Mouse (Mus musculus) stomach, embryonic 15.5 days (tissue): ENCODE data around the gene Hoxd9. TPM values are rescaled to one million over a fixed set of nuclear protein-coding genes. Genes with fewer than 3 reads are reported as not detected.

ENCODE experiments used
- ATAC-seq: fragments of 200-750 bp; cut with Nextera tagmentation; 2 replicates; pipeline ENCODE4 v1.8.0; 2017; ENCODE audit warnings: low read depth, moderate number of reproducible peaks, moderate TSS enrichment; ENCODE audit not compliant: insufficient read depth, low FRiP score
- H3K27ac ChIP-seq: fragments of 300-500 bp; sonication (generic); 2 replicates; pipeline ENCODE4 v1.5.1; 2015; ENCODE audit warnings: mild to moderate bottlenecking, inconsistent platforms
- H3K27me3 ChIP-seq: fragments of 300-500 bp; sonication (generic); replicated peaks from 2 replicates; pipeline ENCODE4 v1.6.1; 2015; ENCODE audit warnings: inconsistent platforms
- H3K36me3 ChIP-seq: fragments of 300-500 bp; sonication (generic); 2 replicates; pipeline ENCODE4 v1.6.1; 2015; ENCODE audit warnings: inconsistent platforms
- H3K4me1 ChIP-seq: fragments of 300-500 bp; sonication (generic); 2 replicates; pipeline ENCODE4 v1.6.1; 2015; ENCODE audit warnings: inconsistent platforms
- H3K4me2 ChIP-seq: fragments of 300-500 bp; sonication (generic); 2 replicates; pipeline ENCODE4 v1.6.1; 2015; ENCODE audit warnings: mild to moderate bottlenecking, inconsistent platforms
- H3K4me3 ChIP-seq: fragments of 300-500 bp; sonication (generic); replicated peaks from 2 replicates; pipeline ENCODE4 v1.5.1; 2015; ENCODE audit warnings: inconsistent platforms
- H3K9ac ChIP-seq: fragments of 300-500 bp; sonication (generic); 2 replicates; pipeline ENCODE4 v1.6.1; 2015; ENCODE audit warnings: inconsistent platforms
- H3K9me3 ChIP-seq: fragments of 300-500 bp; sonication (generic); 2 replicates; pipeline ENCODE4 v1.6.1; 2016; ENCODE audit warnings: inconsistent platforms
- WGBS: fragments of 180-500 bp; shearing (Covaris S2); methylation state at CpG from one replicate; pipeline ENCODE4 v1.1.7; 2015; 5-methylcytosine and 5-hydroxymethylcytosine counted together
- polyA plus RNA-seq: library from polyadenylated mRNA; unstranded; fragments of >200 nt; fragmentation: Nextera tagmentation; extraction: Ambion mirVana; gene quantifications from 2 replicates; pipeline ENCODE4 v1.2.1, GENCODE M21; 2015

The Hoxd9 gene
- polyA plus RNA-seq, 1 experiment from 2014 or later: 1.3 TPM

DNA sequence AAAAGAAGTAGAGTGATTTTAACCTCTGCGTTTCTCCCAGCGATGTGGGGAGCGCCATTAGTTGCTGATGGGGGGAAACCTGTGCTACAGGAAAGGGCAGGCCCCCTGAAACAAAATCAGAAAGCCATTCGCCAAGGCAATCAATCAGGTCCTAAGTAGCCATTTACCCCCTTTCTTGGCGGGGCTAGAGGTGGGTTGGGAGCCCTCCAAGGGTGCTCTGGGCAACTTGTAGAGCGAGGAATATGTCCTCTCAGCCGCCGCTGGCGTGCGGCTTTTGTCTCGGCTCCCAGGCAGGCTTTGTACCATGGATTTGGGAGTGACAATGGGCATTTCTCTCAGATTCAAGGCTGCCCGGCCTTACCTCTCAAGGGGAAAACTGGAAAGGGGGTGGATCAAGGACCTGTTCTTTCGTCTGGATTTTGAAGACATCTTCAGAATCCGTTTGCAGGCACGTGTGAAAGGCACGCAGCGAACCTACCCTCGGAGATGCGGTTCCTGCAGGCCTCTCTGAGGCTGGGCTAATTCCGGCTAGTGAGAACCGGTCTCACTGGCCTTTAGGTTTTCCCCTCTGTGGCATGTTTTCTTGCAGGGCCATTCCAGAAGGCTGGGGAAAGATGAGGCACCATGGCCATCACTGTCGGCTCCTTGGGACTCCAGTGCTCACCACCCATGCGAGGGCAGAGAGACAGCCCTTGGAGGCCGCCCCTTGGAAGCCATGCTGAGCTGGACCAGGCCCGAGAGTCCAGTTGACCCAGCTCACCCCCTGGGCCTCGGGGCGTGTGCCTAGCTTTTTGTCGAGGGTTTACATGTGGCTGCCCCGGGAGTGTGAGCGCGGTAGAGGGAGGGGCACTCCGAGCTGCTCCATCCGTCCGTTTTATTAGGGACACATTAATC lies 838 bp upstream of the Hoxd9 start:
- peaks cover 97% of the 10 kb centered on the region for H3K27me3 ChIP-seq

GRCm38 (mm10) chr2:74698201-74699052 lies 900 bp downstream of the Hoxd9 start:
- H3K4me3 ChIP-seq: peak overlapping the region; percentile 34
- no peak overlapping the region for H3K27ac ChIP-seq
- H3K27me3 ChIP-seq: peaks cover 93% of the 10 kb centered on the region
- no peak for ATAC-seq
- H3K9ac ChIP-seq: no peak overlapping the region
- H3K4me1 ChIP-seq: peaks cover 12% of the 10 kb centered on the region
- WGBS: 1% methylated on average over 70 of the region's 86 CpGs
- H3K36me3 ChIP-seq: no peaks in the 10 kb centered on the region
- H3K4me2 ChIP-seq: peak overlapping the region; percentile 56
- no peaks in the 10 kb centered on the region for H3K9me3 ChIP-seq

More for the DNA sequence above, 838 bp upstream of the Hoxd9 start:
- Histone ChIP-seq H3K9me3 (no peaks in the 10 kb centered on the region), H3K27ac (no peak overlapping the region), H3K4me2 (no peak overlapping the region), H3K4me1 (peaks cover 12% of the 10 kb centered on the region), H3K9ac (no peak overlapping the region), H3K4me3 (no peak overlapping the region), H3K36me3 (no peaks in the 10 kb centered on the region)
- 2% methylated on average over 34 of the region's 34 CpGs for WGBS
- no peak for ATAC-seq

GRCm38 (mm10) chr2:74699053-74699430 lies 1.5 kb downstream of the Hoxd9 start:
- no peak overlapping the region; the same call in 1 of the 2 replicates for H3K4me2 ChIP-seq
- H3K9ac ChIP-seq: no peak overlapping the region
- peaks cover 12% of the 10 kb centered on the region for H3K4me1 ChIP-seq
- 3% methylated on average over 17 of the region's 17 CpGs for WGBS
- H3K36me3 ChIP-seq: no peaks in the 10 kb centered on the region
- no peaks in the 10 kb centered on the region for H3K9me3 ChIP-seq
- H3K4me3 ChIP-seq: no peak overlapping the region
- ATAC-seq: no peak
- H3K27me3 ChIP-seq: peaks cover 93% of the 10 kb centered on the region
- no peak overlapping the region for H3K27ac ChIP-seq

- Histone ChIP-seq H3K27me3 (peaks cover 93% of the 10 kb centered on the region), H3K4me2 (no peak overlapping the region), H3K9me3 (no peaks in the 10 kb centered on the region), H3K27ac (no peak overlapping the region), H3K9ac (no peak overlapping the region), H3K36me3 (no peaks in the 10 kb centered on the region), H3K4me3 (no peak overlapping the region), H3K4me1 (peaks cover 17% of the 10 kb centered on the region)
- ATAC-seq: no peak
- WGBS: 9% methylated on average over 23 of the region's 23 CpGs
Observed at GRCm38 (mm10) chr2:74699664-74700545, 2.4 kb downstream of the Hoxd9 start.

DNA sequence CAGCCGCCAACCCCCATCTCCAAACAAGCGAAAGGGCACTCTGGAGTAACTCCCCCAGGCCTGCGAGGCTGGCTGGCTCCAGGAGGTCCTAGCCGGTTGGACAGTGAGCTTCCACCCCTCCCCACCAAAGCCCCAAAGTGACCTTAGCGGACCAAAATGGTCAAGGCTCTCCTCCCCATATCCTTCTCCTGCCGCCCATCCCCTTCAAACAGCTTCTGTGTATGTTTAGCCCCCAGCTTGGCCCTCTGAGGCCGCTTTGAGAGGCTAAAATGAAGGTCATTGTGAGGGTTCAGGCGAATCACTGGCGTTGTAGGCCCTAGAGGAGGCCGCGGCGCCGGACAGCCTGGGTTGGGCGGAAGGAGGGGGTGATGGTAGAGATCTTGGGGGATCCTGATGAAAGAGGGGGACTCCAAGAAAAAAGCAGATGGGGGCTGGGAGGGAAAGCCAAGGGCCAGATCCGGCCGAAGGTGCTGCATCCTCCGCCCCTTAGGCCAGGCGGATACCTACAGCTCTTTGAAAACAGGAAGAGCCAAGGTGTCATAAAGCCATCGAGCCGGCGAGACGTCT lies 3.1 kb downstream of the Hoxd9 start:
- Histone ChIP-seq H3K4me2 (no peak overlapping the region), H3K9ac (no peak overlapping the region), H3K36me3 (no peaks in the 10 kb centered on the region), H3K4me1 (peaks cover 24% of the 10 kb centered on the region), H3K9me3 (no peaks in the 10 kb centered on the region), H3K4me3 (no peak overlapping the region), H3K27me3 (peaks cover 93% of the 10 kb centered on the region), H3K27ac (no peak overlapping the region)
- no peak for ATAC-seq
- 8% methylated on average over 21 of the region's 22 CpGs for WGBS

DNA sequence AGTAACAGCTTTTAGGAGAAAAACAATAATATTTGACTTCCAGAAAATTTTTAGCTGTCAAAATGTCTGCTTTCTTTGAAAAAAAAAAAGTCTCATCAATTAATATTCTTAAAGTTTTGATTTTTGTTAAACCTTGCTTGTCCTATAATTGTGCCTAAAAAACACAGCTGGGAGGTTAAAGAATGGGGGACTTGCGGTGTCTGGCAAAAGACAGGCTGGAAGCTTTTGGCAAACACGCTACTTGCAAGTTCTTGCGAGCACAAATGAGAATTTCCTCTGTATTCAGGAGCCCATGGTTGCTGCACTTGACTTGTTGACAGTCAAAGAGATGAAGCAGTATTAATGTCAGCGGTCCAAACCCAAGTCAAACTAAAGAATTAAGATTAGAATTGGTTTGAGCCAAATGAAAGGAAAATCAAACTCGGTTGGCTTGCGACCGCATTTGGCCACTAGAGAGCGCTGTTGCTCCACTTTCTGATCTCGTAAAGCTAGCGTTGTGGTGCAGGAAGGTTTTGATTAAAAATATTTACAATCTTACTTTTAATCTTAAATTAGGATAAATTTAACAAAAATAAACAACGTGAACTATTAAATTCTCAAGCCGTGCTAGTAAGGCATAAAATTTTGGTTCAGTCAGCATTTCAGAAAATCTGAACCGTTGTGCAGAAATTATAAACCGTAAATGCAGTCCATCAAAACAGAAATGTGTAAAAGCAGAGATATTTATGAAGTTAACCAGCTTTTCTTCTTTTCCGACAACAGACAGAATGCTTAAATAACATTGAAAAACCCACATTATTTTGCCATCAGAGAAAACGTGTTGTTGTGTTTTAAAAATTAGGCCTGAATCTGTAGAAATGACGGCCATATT lies 4.7 kb downstream of the Hoxd9 start:
- Histone ChIP-seq H3K4me3 (no peak overlapping the region), H3K27me3 (peaks cover 91% of the 10 kb centered on the region)
- 14% methylated on average over 17 of the region's 17 CpGs for WGBS

DNA sequence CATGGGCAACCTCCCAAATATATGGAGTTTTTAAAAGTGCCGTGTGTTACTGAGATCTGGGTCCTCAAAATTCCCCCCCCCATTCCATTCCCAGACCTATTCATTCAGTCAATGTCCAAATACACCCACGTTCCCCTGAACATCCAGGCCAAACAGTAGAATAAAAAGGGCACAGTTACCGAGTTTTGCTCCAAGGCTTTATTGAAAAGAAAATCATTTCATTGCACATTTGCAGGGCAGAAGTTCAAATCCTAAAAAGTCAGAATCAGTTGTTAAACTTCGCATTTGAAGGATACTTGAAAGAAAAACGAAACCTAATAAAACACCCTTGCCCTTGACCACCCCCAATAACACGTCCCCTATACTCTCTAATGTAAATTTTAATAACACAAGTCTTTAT lies 5.3 kb downstream of the Hoxd9 start:
- no peak overlapping the region for H3K27ac ChIP-seq
- ATAC-seq: no peak
- no peak overlapping the region for H3K9ac ChIP-seq
- H3K36me3 ChIP-seq: no peaks in the 10 kb centered on the region
- no peak overlapping the region for H3K4me3 ChIP-seq
- H3K4me2 ChIP-seq: no peak overlapping the region
- H3K4me1 ChIP-seq: peaks cover 21% of the 10 kb centered on the region
- H3K9me3 ChIP-seq: no peaks in the 10 kb centered on the region
- 28% methylated on average over 6 of the region's 6 CpGs for WGBS
- H3K27me3 ChIP-seq: peaks cover 91% of the 10 kb centered on the region

More for the DNA sequence above, 4.7 kb downstream of the Hoxd9 start:
- no peak overlapping the region for H3K27ac ChIP-seq
- no peaks in the 10 kb centered on the region for H3K9me3 ChIP-seq
- no peaks in the 10 kb centered on the region for H3K36me3 ChIP-seq
- peaks cover 25% of the 10 kb centered on the region for H3K4me1 ChIP-seq
- H3K4me2 ChIP-seq: no peak overlapping the region
- no peak overlapping the region for H3K9ac ChIP-seq
- no peak for ATAC-seq

- Histone ChIP-seq H3K27ac (no peak overlapping the region), H3K4me3 (no peak overlapping the region), H3K9ac (no peak overlapping the region), H3K36me3 (no peaks in the 10 kb centered on the region), H3K27me3 (peaks cover 90% of the 10 kb centered on the region), H3K9me3 (no peaks in the 10 kb centered on the region), H3K4me2 (no peak overlapping the region), H3K4me1 (peaks cover 16% of the 10 kb centered on the region)
- ATAC-seq: no peak
- 12% methylated on average over 10 of the region's 10 CpGs for WGBS
Observed at GRCm38 (mm10) chr2:74703317-74703716, 5.8 kb downstream of the Hoxd9 start.

GRCm38 (mm10) chr2:74703720-74704392 lies 6.3 kb downstream of the Hoxd9 start:
- 5% methylated on average over 26 of the region's 26 CpGs for whole genome bisulfite sequencing
- Histone ChIP-seq H3K9ac (no peak overlapping the region), H3K36me3 (no peaks in the 10 kb centered on the region), H3K27ac (no peak overlapping the region), H3K27me3 (peaks cover 90% of the 10 kb centered on the region), H3K4me2 (peak overlapping the region; percentile 87; the same call in 1 of the 2 replicates), H3K4me3 (no peak overlapping the region), H3K4me1 (peaks cover 13% of the 10 kb centered on the region), H3K9me3 (no peaks in the 10 kb centered on the region)
- no peak for ATAC-seq

- ATAC-seq: no peak
- peak within 1 kb of the TSS; percentile 16 for H3K9ac ChIP-seq
- under 1% methylated on average over 46 of the region's 52 CpGs for WGBS
- peak within 1 kb of the TSS; percentile 18; the same call in 1 of the 2 replicates for H3K27ac ChIP-seq
- peak within 1 kb of the TSS; percentile 87 for H3K4me2 ChIP-seq
- H3K36me3 ChIP-seq: no peaks in the 10 kb centered on the region
- peaks cover 90% of the 10 kb centered on the region for H3K27me3 ChIP-seq
- H3K4me3 ChIP-seq: peak within 1 kb of the TSS; percentile 44
- peaks cover 13% of the 10 kb centered on the region for H3K4me1 ChIP-seq
- H3K9me3 ChIP-seq: no peaks in the 10 kb centered on the region
Observed at GRCm38 (mm10) chr2:74704393-74704998, 7.0 kb downstream of the Hoxd9 start, which contains the start of gene Hoxd8. Hoxd8 (plus strand) TSS chr2:74704615.
